20 mouse cellular contexts compared by ENCODE assay signal in genomic region chr4:135419996-135420395, GRCm38 (mm10).
"Had no signal": no experiment of that assay in that cellular context is flagged by ENCODE, and none has a peak within 500 bp of the region (broad histone marks: within the 10 kb centered on the region; RNA-seq: fewer than 3 reads in every experiment).

No protein-coding gene starts in this region.

- ATAC-seq: liver, embryonic 12.5 days; midbrain, embryonic 13.5 days; midbrain, embryonic 16.5 days had no signal

- H3K4me3 ChIP-seq: liver, embryonic 12.5 days; liver, embryonic 15.5 days; lung, embryonic 15.5 days; megakaryocyte, embryonic 14.5 days; midbrain, embryonic 10.5 days; midbrain, embryonic 13.5 days; myocyte; neural tube, embryonic 13.5 days had no signal

- H3K4me1 ChIP-seq: lung, embryonic 15.5 days; midbrain, embryonic 10.5 days; midbrain, embryonic 13.5 days; neural tube, embryonic 13.5 days had no signal

- H3K9me3 ChIP-seq: liver, embryonic 12.5 days; liver, embryonic 15.5 days; lung, embryonic 15.5 days; megakaryocyte, embryonic 14.5 days; midbrain, embryonic 10.5 days; midbrain, embryonic 13.5 days; neural tube, embryonic 13.5 days had no signal

- H3K27ac ChIP-seq: liver, embryonic 12.5 days; liver, embryonic 15.5 days; lung, embryonic 15.5 days; midbrain, embryonic 10.5 days; midbrain, embryonic 13.5 days; neural tube, embryonic 13.5 days; stomach, postnatal 0 days had no signal

- H3K27me3 ChIP-seq: liver, embryonic 12.5 days; liver, embryonic 15.5 days; lung, embryonic 15.5 days; megakaryocyte, embryonic 14.5 days; midbrain, embryonic 13.5 days; neural tube, embryonic 13.5 days had no signal

- H3K4me2 ChIP-seq: liver, embryonic 12.5 days; liver, embryonic 15.5 days; lung, embryonic 15.5 days; midbrain, embryonic 13.5 days; neural tube, embryonic 13.5 days had no signal

- H3K9ac ChIP-seq: liver, embryonic 12.5 days; liver, embryonic 15.5 days; lung, embryonic 15.5 days; midbrain, embryonic 13.5 days; neural tube, embryonic 13.5 days had no signal

- DNase-seq: kidney, adult 18-20 months; kidney, adult 9 months; kidney, postnatal 14 days; left cerebral cortex, postnatal 4 days; lung, adult 18-20 months; lung, postnatal 10 days; lung, postnatal 36 days; thymus, adult 2 months; thymus, postnatal 14 days; thymus, postnatal 4 days had no signal
